Mouse (Mus musculus): ENCODE results near the gene Prkd1. TPM values are rescaled to one million over a fixed set of nuclear protein-coding genes. Genes with fewer than 3 reads are reported as not detected.

The Prkd1 gene
- polyA plus RNA-seq, 1 experiment = 6.8 TPM

GRCm38 (mm10) chr12:50538296-50538965, 110.5 kb downstream of the Prkd1 start:
- Histone ChIP-seq H3K4me1 (ENCODE audit: control insufficient read depth, insufficient read depth, low read length) (no peaks in the 10 kb centered on the region; the same call in 1 of the 2 replicates), H3K4me3 (replicated peaks; ENCODE audit: extremely low read depth, low read depth, low read length) (no peak overlapping the region)
- DNase-seq = no peak
- no peak for TF ChIP-seq CTCF (IDR thresholded peaks at IDR 0.05; ENCODE audit: insufficient read depth, low read length)
- WGBS = 92% methylated on average over 3 of the region's 3 CpGs

- DNase-seq = no peak
- Histone ChIP-seq H3K4me3 (replicated peaks; ENCODE audit: extremely low read depth, low read depth, low read length) (no peak overlapping the region), H3K4me1 (ENCODE audit: control insufficient read depth, insufficient read depth, low read length) (no peaks in the 10 kb centered on the region; the same call in 1 of the 2 replicates)
- TF ChIP-seq POLR2A (IDR thresholded peaks at IDR 0.05; ENCODE audit: borderline replicate concordance, extremely low read depth, low read depth, low read length) (no peak), CTCF (IDR thresholded peaks at IDR 0.05; ENCODE audit: insufficient read depth, low read length) (no peak)
- WGBS = 87% methylated on average over 2 of the region's 2 CpGs
Observed at GRCm38 (mm10) chr12:50537761-50538160, 111.1 kb downstream of the Prkd1 start.

DNA sequence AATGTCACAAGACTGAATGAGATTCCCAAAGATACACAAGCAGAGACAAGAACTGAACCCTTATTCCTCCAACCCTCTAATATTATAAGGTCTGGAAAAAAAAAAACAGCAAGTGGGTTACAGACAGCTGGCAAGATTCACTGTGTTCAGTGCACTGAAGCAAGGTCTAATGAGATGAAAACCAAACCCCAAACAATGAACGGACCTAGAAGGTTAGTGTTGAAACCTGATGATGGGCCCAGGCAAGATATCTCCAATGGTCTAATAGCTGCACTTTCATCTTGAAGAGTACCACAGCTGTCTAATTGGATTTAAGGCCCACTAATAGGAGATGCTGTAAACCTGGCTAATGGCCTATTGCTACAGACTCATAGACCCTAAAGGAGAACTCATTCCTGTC, 111.9 kb downstream of the Prkd1 start:
- DNase-seq = no peak
- H3K4me1 ChIP-seq (ENCODE audit: control insufficient read depth, insufficient read depth, low read length) = no peaks in the 10 kb centered on the region; the same call in 1 of the 2 replicates
- H3K4me3 ChIP-seq (replicated peaks; ENCODE audit: extremely low read depth, low read depth, low read length) = no peak overlapping the region
- TF ChIP-seq CTCF (IDR thresholded peaks at IDR 0.05; ENCODE audit: insufficient read depth, low read length) (no peak), POLR2A (IDR thresholded peaks at IDR 0.05; ENCODE audit: borderline replicate concordance, extremely low read depth, low read depth, low read length) (no peak)
- 88% methylated on average over 1 of the region's 1 CpGs for WGBS

GRCm38 (mm10) chr12:50528633-50529032, 120.3 kb downstream of the Prkd1 start:
- Histone ChIP-seq H3K4me3 (replicated peaks; ENCODE audit: extremely low read depth, low read depth, low read length) (no peak overlapping the region), H3K4me1 (ENCODE audit: control insufficient read depth, insufficient read depth, low read length) (no peaks in the 10 kb centered on the region; the same call in 1 of the 2 replicates)
- no peak for DNase-seq
- WGBS = 79% methylated on average over 1 of the region's 1 CpGs
- TF ChIP-seq POLR2A (IDR thresholded peaks at IDR 0.05; ENCODE audit: borderline replicate concordance, extremely low read depth, low read depth, low read length) (no peak), CTCF (IDR thresholded peaks at IDR 0.05; ENCODE audit: insufficient read depth, low read length) (no peak)

DNA sequence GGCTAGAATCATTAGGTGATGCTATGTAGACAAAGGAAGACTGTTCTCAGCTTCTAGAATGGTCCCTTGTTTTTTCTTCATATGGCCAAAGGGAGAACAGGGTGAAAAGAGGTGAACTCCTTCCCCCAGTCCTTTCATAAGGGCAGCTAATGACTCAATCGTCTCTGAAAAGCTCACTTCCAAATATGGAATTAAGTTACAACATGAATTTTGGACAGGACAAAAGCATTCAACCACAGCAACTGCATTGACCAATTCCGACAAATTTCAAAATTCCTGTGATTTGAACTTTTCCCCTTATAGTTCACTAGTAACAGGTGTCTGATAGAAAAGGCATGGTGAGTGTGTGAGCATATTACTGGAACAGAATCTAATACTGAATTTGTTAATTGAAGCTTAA, 124.8 kb downstream of the Prkd1 start:
- Histone ChIP-seq H3K4me1 (ENCODE audit: control insufficient read depth, insufficient read depth, low read length) (no peaks in the 10 kb centered on the region), H3K4me3 (replicated peaks; ENCODE audit: extremely low read depth, low read depth, low read length) (no peak overlapping the region)
- TF ChIP-seq CTCF (IDR thresholded peaks at IDR 0.05; ENCODE audit: insufficient read depth, low read length) (no peak), POLR2A (IDR thresholded peaks at IDR 0.05; ENCODE audit: borderline replicate concordance, extremely low read depth, low read depth, low read length) (no peak)
- 50% methylated on average over 2 of the region's 2 CpGs for WGBS
- DNase-seq = no peak

DNA sequence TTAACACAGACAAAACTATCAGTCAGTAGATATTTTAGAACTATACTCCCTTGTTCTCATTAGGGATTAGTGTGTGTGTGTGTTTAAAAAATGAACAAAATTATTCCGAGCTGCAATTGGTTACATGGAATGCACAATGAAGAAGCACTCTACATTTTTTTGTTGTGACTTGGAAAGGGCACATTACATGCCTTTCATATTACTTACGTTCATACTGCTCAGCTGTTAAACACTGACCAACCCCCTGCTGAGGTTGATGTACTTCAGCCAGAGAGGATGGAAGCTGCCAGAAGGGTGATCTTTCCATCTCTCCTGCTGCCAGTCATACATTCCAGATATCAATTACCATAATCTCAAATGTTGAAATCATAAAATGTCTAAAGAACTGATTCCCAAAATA, 134.4 kb downstream of the Prkd1 start:
- H3K4me3 ChIP-seq (replicated peaks; ENCODE audit: extremely low read depth, low read depth, low read length) = no peak overlapping the region
- TF ChIP-seq POLR2A (IDR thresholded peaks at IDR 0.05; ENCODE audit: borderline replicate concordance, extremely low read depth, low read depth, low read length) (no peak), CTCF (IDR thresholded peaks at IDR 0.05; ENCODE audit: insufficient read depth, low read length) (no peak)
- peaks cover 7% of the 10 kb centered on the region for H3K4me1 ChIP-seq (ENCODE audit: control insufficient read depth, insufficient read depth, low read length)
- DNase-seq = no peak
- WGBS = 48% methylated on average over 2 of the region's 2 CpGs

DNA sequence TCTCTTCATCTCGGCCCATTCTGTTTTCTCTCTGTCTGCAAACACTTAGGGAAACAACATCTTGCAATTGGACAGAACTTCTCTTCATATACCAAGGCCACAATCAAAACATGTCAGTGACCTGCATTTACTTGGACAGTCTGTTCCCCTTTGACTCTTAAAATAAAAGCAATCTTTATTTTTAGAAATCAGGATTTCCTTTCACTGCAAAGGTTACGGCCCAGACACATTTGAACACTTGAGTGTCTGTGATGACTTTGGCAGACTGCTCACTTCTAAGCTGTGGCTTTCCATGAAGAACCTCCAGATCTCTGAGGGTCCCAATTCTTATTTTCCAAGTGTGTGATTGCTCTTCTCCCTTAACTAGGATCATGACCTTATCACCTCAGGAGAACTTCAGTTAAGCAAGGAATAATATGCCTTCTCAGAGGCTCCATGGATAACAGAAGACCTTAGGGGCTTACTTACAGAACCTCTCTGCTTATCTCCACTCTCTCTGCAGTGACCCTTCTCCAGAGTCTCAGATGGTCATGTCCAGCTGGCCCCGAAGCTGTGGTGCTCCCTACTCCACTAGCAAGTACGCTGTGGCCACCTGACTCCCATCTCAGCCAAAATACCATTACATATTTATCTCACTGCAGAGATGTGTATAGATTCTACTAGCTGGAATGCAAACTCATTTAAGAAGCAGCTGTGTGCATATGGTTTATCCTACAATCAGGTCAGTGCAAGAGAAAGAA, 137.2 kb downstream of the Prkd1 start:
- DNase-seq = no peak
- Histone ChIP-seq H3K4me1 (ENCODE audit: control insufficient read depth, insufficient read depth, low read length) (peaks cover 7% of the 10 kb centered on the region), H3K4me3 (replicated peaks; ENCODE audit: extremely low read depth, low read depth, low read length) (no peak overlapping the region)
- 43% methylated on average over 4 of the region's 4 CpGs for WGBS
- TF ChIP-seq CTCF (IDR thresholded peaks at IDR 0.05; ENCODE audit: insufficient read depth, low read length) (no peak), POLR2A (IDR thresholded peaks at IDR 0.05; ENCODE audit: borderline replicate concordance, extremely low read depth, low read depth, low read length) (no peak)

DNA sequence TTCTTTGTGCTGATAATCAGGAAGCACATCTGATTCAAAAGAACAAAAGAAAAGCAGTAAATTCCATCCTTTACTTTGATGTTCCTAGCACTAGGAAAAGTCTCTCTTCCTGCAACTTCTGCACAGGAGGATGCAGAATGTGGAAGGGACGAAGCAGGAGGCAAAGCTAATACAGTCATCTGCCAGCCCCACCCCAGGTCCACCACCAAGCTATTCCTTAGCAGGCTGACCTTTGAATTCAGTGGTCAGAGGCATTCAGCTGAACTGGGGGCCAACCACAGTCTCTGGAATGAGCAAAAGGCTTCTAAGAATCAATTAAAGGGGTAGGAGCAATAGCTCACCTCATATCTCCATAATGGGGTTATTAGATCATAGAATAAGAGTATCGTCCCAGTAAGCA, 140.1 kb downstream of the Prkd1 start:
- H3K4me3 ChIP-seq (replicated peaks; ENCODE audit: extremely low read depth, low read depth, low read length) = no peak overlapping the region
- TF ChIP-seq CTCF (IDR thresholded peaks at IDR 0.05; ENCODE audit: insufficient read depth, low read length) (no peak), POLR2A (IDR thresholded peaks at IDR 0.05; ENCODE audit: borderline replicate concordance, extremely low read depth, low read depth, low read length) (no peak)
- DNase-seq = no peak
- 79% methylated on average over 2 of the region's 2 CpGs for WGBS
- H3K4me1 ChIP-seq (ENCODE audit: control insufficient read depth, insufficient read depth, low read length) = peaks cover 7% of the 10 kb centered on the region

DNA sequence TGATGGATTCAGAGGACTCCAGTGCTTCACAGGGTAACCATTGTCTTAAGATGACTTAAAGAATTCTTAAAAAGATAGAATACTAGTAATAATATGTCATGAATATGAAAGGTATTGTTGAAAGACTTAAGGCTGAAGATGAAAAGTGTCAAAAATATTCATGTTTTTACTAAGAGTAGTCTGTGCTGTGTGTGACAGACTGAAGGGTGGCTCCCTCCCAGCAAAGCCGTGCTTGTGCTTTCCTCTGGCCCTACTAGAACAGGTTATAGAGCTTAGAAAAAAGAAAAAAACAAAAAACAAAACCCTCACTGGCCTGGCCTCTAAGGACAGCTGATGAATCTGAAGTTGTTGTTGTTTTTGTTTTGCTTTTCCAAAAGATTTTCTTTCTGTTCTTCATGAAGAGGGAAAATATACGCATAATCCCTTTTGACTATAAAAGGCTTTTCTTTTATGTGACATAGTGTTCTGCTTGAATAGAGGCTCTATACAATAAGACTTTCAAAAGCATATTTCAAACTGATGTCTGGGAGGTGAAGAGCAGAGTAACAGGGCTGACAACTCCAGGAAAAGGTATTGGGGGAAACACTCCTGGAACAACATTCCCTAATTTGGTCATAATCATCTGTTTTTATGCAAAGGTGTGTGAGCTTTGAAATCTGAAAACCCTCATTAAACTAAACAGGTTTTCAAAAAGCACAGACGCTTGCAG, 148.9 kb downstream of the Prkd1 start:
- no peaks in the 10 kb centered on the region; the same call in 1 of the 2 replicates for H3K4me1 ChIP-seq (ENCODE audit: control insufficient read depth, insufficient read depth, low read length)

More for the DNA sequence above, 148.9 kb downstream of the Prkd1 start:
- DNase-seq = no peak
- WGBS = 84% methylated on average over 3 of the region's 3 CpGs
- no peak for TF ChIP-seq POLR2A (IDR thresholded peaks at IDR 0.05; ENCODE audit: borderline replicate concordance, extremely low read depth, low read depth, low read length)
- no peak for TF ChIP-seq CTCF (IDR thresholded peaks at IDR 0.05; ENCODE audit: insufficient read depth, low read length)
- no peak overlapping the region for H3K4me3 ChIP-seq (replicated peaks; ENCODE audit: extremely low read depth, low read depth, low read length)

Data from lung, adult 2 months (tissue).